Mouse (Mus musculus) WW6 (cell line): Measurements from ENCODE around the gene Rnf225.
"Not testable (repeated sequence)": the region's sequence is repeated elsewhere in the genome, so short reads cannot be mapped to it uniquely, and the experiment has no call there.

ENCODE experiments used
- DNase-seq: peaks from one replicate; pipeline ENCODE4 v3.0.0-alpha.2; 2013; ENCODE audit warnings: low read depth, low spot score

Gene Rnf225

DNA sequence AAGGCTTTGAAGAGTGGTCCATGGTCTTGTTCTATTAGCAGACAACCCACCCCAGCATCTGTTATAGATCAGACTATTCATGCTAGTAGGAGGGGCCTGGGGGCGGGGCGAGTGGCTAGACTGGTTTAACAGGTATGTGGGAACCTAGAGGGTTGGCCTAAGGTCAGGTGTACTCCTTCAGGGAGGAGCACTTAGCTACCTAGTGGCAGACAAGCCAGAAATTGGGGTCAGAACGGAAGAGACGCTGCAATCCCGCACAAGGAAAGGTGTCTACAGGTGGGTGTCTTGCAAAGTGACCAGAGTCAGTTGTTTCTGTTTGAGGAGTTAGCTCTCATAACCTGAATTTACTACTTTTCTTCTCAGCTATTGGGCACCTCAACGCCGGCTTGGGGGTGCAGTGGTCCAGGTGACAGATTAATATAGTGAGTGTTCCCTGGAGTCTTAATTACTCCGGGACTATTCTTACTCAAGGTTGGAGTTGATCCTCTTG lies at the start of gene Rnf225:
TSS of gene Rnf225 (plus strand) at position 226 of the 490 bp plus-strand sequence.
- no peak for DNase-seq

GRCm38 (mm10) chr7:12880036-12880435 lies 47.2 kb upstream of the Rnf225 start:
- DNase-seq, result no peak

DNA sequence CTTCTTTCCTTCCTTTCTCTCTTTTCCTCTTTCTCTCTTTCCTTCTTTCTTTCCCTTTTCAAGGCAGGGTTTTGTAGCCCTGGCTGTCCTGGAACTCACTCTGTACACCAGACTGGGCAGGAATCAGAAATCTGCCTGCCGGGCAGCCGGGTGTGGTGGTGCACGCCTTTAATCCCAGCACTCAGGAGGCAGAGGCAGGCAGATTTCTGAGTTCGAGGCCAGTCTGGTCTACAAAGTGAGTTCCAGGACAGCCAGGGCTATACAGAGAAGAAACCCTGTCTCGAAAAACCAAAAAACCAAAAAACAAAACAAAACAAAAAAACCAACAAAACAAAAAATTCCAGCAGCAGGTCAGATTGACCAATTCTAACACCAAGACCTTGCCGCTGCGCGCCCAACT lies 46.7 kb upstream of the Rnf225 start:
- not testable (repeated sequence) for DNase-seq

DNA sequence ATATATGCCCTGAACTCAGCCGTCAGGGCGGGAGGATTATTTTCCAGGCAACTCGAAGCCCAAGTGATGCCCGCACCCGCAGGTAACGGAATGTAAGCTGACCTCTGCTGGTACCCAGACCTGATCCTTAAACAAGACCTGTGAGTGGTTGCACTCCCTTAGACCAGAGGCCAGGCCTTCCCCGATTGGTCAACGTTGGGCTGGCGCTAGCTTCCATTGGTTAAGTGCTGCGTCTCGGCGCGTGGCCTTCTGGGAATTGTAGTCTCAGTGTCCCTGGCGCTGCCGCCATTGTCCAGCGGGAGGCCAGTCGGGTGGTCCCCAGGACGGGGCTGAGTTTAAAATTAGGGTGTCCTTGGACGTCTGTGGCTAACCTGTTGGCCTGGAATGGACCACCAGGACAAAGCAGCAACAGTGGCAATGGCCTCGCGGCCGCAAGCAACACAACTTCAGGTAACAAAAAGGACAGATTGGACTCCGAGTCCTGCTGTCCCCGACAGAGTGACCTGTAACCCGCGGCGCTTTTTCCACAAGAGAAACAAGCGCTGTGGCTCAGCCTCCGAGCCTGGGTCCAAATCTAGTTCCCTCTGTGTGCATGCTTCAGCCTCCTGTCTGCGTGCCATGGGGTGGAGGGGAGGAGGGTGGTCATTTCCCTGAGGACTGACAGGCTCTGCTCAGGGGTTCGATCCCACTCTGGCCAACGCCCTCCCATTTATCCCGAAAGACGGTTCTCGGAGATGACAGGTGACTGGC lies 46.1 kb upstream of the Rnf225 start, which contains the start of gene Zfp128:
TSS of gene Zfp128 (plus strand) at position 267 of the 750 bp plus-strand sequence.
- peak; percentile 71 for DNase-seq

GRCm38 (mm10) chr7:12886563-12887266 lies 40.5 kb upstream of the Rnf225 start:
- DNase-seq, result no peak

GRCm38 (mm10) chr7:12887585-12887984 lies 39.6 kb upstream of the Rnf225 start:
- no peak for DNase-seq

GRCm38 (mm10) chr7:12890928-12891327 lies 36.3 kb upstream of the Rnf225 start:
- no peak for DNase-seq

DNA sequence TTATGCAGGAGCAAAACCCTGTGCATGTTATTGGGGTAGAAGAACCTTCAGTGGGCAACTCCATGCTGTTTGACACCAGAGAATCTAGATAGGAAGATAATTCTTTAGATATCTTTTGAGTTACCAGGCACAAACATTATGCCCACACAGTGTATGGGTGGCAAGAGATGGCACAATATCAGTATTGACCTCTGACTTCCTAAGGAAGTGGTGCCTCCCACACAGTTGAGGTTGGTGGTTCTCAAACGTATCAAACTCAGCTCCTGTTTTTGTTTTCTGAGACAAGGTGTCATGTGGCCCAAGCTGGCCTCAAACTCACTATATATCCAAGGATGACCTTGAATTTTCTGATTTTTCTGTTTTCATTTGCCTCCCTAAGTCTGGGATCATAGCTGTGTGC lies 35.9 kb upstream of the Rnf225 start:
- DNase-seq, result no peak

DNA sequence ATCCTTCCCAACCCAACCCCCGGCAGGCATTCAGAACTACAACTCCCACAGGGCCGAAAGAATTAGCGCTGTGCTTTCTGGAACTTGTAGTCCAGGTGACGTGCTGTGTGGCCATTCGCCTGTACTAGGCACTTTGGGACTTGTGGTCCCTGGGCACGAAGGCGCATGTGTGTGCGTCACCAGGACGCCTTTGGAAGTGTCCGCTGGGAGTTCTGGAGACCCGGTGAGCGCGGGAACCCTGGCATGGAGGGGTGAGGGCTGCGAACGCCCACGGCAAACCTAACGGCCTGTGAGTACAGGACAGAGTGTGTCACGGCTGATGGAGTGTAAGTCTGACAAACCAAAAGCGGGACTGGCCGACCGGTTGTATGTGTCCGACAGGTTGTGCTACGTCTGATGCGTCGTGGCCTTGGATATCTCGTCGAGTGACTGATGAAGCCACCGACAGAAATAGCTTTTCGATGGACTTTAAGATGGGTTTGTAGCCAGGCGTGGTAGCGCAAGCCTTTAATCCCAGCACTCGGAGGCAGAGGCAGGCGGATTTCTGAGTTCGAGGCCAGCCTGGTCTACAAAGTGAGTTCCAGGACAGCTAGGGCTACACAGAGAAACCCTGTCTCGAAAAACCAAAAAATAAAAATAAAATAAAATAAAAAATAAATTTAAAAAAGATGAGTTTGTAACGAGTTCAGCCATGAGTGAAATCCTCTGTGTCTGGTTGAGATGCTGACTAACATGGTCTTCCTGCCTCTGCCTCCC lies 29.4 kb upstream of the Rnf225 start, which contains the start of gene Zscan22:
TSS of gene Zscan22 (plus strand) at position 161 of the 756 bp plus-strand sequence.
- peak; percentile 72 for DNase-seq

- DNase-seq, result no peak
Observed at GRCm38 (mm10) chr7:12901517-12901916, 25.7 kb upstream of the Rnf225 start.

DNA sequence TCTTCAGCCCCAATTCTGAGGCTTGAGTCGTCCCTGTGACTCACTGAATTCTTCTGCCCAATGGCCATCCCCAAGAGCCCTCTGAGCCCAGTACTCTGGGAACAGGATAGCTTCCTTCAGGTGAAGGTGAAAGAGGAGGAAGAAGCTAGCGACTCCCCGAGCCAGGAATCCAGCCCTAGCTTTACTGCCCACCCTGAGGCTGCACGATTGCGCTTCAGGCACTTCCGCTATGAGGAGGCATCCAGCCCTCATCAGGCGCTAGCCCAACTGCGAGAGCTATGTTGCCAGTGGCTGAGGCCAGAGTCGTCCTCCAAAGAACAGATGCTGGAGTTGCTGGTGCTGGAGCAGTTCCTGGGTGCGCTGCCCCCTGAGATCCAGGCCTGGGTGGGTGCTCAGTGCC lies 23.6 kb upstream of the Rnf225 start:
- DNase-seq, result no peak

- no peak for DNase-seq
Observed at GRCm38 (mm10) chr7:12905146-12905545, 22.1 kb upstream of the Rnf225 start.

- DNase-seq, result no peak
Observed at GRCm38 (mm10) chr7:12909498-12909962, 17.7 kb upstream of the Rnf225 start.

DNA sequence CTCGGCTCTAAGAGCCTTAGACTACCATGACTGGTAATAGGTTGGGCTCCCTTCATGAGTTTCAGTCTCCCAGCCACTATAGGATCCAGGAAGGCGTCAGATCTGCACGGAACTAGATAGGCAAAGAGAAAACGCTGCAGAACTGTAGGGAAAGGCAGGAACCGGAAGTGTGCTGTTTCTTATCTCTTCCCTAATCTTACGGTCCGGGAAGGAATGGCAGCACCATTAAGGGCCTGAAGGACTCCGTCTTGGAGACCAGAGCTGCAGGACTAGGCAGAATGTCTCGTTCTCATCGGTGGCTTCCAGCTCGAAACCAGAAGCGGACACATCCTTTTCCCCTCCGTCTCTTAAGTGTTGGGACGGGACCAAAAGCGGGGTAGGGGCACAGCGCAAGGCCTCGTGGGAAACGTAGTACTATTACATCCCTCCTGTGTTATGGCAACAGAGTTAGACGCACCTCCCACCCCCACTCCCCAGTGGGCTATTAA lies 17.0 kb upstream of the Rnf225 start:
- no peak for DNase-seq

DNA sequence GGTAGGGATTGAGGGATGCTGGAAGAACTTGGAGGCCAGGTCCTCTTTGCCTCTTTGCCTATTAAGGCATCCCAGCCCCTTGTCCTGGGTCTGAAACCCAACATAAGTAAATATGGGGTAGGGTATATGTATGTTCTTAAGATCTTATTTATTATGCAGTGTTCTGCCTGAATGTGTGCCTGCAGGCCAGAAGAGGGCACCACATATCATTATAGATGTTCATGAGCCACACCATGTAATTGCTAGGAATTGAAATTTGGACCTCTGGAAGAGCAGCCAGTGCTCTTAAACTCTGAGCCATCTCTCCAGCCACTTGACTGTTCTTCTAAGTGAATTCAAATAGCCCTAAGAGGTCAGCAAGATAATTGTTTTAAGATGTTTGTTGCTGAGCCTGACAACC lies 13.7 kb upstream of the Rnf225 start:
- DNase-seq, result no peak

DNA sequence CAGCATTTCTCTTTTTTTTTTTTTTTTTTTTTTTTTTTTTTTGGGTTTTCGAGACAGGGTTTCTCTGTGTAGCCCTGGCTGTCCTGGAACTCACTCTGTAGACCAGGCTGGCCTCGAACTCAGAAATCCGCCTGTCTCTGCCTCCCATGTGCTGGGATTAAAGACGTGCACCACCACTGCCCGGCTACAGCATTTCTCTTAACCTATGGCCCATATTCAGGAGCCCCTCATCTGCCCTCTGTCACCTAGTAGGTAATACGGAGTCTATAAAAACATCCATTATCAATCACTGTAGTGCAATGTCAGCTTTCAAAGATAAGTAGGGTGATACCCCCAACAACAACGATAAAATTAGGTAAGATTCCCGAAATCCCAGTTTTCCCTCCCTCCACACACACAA lies 6.7 kb upstream of the Rnf225 start:
- not testable (repeated sequence) for DNase-seq

- DNase-seq, result no peak
Observed at GRCm38 (mm10) chr7:12921318-12921704, 5.9 kb upstream of the Rnf225 start.

- peak; percentile 97 for DNase-seq
Observed at GRCm38 (mm10) chr7:12921705-12922465, 5.3 kb upstream of the Rnf225 start, which contains the start of gene Rps5. Gene Rps5, plus strand, starts transcription at chr7:12922290.

- no peak for DNase-seq
Observed at GRCm38 (mm10) chr7:12922729-12923128, 4.5 kb upstream of the Rnf225 start.

- DNase-seq, result no peak
Observed at GRCm38 (mm10) chr7:12926316-12926715, 900 bp upstream of the Rnf225 start.
